Mouse (Mus musculus) thymus, postnatal 14 days (tissue): ENCODE measurements around the gene Adgrf1.
"Not testable (repeated sequence)": the region's sequence is repeated elsewhere in the genome, so short reads cannot be mapped to it uniquely, and the experiment has no call there.

Source experiments
- DNase-seq: peaks from one replicate; pipeline ENCODE4 v3.0.0; 2021

Adgrf1 gene

GRCm38 (mm10) chr17:43267046-43267749, 2.9 kb upstream of the Adgrf1 start:
- peak; percentile 49 for DNase-seq

DNA sequence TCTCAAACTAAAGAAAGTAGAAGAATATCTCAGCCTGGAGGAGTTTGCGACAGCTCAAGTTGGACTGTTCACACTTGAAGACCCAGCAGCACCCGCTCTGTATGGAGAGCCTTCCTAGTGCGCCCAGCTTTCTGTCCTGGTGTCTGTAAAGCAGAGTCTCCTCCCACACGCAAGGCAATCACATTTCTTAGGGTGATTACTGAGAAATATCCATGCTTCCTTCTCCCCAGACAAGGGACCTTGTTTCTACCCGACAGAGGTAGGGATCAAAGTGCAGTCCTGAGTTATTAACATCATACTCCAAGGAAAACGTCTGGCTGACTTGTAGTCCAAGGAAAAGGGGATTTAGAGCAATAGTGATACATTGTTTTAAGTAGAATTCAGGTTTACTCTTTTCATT, 6.1 kb downstream of the Adgrf1 start:
- DNase-seq, result no peak

DNA sequence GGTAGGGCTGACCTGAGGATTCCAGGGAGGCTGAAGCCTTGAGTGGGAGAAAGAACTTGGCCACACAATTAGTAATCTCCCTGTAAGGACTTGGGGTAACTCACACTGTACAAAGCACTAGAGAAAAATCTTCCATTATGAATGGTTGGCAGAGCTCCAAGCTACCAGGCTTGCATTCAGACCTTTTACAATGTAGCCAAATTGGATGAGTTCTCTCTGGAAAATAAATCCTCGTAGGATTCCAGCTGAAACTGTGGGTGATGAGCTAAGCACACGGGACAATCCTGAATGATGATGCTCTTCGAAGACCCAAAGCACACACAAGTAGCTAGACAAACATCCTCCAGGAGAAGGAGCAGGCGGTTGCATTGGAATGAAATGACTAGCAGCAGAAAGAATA, 7.1 kb downstream of the Adgrf1 start:
- no peak for DNase-seq

GRCm38 (mm10) chr17:43279671-43280070, 9.5 kb downstream of the Adgrf1 start:
- no peak for DNase-seq

- no peak for DNase-seq
These were observed 12.2 kb downstream of the Adgrf1 start for GRCm38 (mm10) chr17:43282353-43282752.

GRCm38 (mm10) chr17:43282828-43283227, 12.7 kb downstream of the Adgrf1 start:
- DNase-seq, result no peak

DNA sequence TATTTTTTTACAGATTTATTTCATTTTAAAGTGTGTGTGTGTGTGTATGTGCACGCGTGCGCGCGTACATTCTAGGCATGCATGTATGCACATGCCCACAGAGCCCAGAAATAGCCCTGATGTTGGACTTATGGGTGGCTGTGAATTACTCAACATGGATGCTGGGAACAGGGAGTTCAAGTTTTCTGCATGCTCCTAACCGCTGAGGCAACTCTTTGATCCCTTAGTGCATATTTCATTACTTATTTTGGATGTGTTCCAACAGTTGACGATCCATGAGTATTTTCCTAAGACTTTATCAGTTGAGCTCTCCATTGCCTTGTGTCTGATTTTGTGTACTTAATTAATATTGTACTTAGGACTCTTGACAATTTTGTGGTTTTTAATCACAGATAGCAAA, 29.4 kb downstream of the Adgrf1 start:
- no peak for DNase-seq

DNA sequence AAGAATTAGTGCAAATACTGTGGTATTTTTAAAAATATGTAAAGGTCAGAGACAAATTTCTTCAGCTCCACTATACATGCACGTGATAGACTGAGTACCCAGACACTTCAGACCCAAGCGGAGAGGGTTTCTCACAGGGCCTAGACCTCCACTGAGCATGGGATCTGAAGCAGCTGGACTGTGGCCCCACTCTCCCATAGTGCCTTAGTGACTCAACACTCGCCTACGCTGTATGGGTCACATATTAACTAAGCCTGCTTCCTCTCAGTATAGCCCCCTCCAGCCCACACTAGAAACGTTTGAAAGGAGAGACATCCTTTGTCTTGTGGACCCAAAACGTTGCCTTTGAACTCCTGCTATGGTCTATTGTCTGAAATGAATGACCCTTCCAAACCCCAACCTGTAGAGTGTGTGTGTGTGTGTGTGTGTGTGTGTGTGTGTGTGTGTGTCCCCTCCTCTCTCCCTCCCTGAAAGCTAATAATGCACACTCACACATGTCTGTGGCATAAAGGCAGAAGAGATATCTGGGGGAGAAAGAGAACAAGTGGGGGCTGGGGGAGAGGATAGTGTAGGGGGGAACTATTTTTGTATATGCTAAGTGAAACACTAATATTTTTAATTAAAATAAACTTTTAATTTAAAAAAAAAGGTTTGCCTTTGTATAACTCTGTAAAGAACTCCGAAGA, 56.0 kb downstream of the Adgrf1 start:
- DNase-seq, result no peak

- DNase-seq, result peak; percentile 37
These were observed 56.9 kb downstream of the Adgrf1 start for GRCm38 (mm10) chr17:43326726-43327700.

DNA sequence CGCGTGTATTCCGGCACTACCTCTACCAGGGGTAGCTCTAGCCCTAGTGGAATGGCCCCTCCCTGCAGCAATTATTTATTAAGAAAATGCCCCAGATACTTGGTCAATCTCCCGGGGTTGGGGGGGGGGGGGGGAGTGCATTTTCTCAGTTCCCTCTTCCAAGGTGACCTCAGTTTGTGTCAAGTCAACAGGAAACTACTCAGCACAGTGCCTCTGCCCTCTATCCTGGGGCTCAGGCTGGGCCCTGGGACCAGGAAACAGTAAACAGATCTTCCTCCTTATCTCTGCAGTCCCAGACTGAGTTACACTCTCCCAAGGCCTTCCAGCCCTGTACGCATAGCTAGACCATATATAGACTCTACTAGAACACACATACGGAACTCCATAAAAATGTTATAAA, 57.7 kb downstream of the Adgrf1 start:
- DNase-seq, result no peak

GRCm38 (mm10) chr17:43329216-43329615, 59.1 kb downstream of the Adgrf1 start:
- DNase-seq, result no peak

GRCm38 (mm10) chr17:43329761-43330183, 59.6 kb downstream of the Adgrf1 start:
- DNase-seq, result no peak

DNA sequence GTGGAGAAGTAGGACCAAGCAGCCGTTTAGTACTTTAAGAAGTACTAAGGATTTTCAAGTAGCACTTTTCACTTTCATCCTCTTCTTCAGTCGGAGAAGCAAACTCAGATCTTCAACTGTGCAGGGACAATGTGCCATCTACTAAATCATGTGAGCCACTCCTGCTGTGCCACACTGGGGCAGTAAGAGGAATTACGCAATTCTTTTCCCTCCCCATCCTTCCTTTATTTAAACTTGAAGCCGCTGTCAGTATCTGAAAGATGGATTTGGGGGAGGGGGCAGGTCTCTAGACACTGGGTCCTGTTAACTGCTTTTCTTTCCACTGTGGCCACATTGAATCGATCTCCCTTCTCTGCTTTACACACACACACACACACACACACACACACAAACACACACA, 62.6 kb downstream of the Adgrf1 start:
- DNase-seq, result no peak

- DNase-seq, result no peak
These were observed 63.9 kb downstream of the Adgrf1 start for GRCm38 (mm10) chr17:43334074-43334473.

GRCm38 (mm10) chr17:43337643-43338042, 67.5 kb downstream of the Adgrf1 start:
- no peak for DNase-seq

- DNase-seq, result no peak
These were observed 68.2 kb downstream of the Adgrf1 start for GRCm38 (mm10) chr17:43338279-43338678.

DNA sequence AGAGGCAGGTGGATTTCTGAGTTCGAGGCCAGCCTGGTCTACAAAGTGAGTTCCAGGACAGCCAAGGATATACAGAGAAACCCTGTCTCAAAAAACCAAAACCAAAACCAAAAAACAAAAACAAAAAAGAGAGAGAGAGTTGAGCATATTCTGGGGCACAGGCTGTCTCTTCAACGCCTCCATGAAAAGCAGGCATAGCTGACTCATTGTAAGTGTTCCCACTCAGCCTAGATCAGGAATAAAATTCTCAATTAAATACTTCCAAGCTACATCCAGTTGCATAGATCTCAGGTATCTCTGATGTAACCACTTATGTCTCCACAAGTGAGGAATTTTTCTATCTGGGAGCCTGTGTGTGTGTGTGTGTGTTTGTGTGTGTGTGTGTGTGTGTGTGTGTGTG, 76.4 kb downstream of the Adgrf1 start:
- DNase-seq, result not testable (repeated sequence)

GRCm38 (mm10) chr17:43357902-43358539, 87.9 kb downstream of the Adgrf1 start:
- no peak for DNase-seq

DNA sequence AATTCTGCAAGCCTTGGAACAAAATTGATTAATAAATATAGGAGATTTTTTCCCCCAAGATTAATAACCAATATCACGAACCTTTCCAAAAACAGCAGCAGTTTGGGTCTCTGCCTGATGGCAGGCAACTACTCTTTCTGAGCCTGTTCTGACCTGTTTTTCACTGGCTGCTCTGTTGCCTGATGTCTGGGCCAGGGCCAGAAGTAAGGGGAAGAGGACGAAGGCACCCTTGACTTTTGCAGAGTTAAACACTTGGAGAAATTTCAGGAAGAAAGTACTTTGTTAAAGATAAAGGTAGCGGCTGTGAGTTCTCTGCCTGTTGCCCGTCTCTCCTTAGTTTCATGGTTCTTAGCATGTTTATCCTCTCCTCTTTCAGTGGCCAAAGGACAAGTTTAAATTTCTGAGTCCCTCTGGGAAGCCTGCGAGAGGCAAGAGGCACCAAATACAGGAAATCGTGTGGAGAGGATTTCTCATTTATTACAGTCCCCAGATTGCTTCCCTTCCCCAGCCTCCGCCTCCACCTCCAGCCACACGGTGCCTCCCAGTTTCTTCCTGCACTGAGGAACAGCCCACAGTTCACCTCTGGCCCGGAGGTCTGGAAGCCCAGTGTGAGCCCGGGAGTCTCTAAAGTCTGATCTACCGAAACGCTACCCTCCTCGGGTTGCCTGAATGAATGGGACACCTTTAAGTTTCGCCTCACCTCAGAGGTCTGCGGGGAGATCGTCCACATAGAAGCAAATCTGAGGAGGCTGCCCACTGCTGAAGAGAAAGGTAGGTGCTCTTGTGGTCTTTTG, 89.9 kb downstream of the Adgrf1 start, which contains the start of gene Adgrf5:
TSS of gene Adgrf5 (plus strand) at position 626 of the 794 bp plus-strand sequence.
- DNase-seq, result no peak

- DNase-seq, result no peak
These were observed 90.9 kb downstream of the Adgrf1 start for GRCm38 (mm10) chr17:43361021-43361420.

DNA sequence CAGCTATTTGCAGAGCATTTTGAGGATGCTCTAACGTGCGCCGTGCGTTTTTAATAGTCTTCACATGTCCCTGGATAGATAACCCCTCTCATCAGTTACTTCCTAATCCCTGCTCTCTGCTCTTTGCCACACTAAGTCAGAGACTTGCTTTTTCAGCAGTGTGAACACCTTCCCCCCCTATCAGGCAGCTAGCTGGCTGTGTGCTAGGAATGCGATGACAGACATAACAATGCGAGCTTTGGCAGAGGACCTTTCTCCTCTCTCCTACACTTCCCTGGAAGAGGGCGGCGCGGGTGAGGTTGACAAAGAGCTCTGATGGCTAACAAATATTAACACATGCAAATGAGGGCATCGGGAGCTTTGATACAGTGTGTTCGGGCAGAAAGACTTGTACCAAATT, 92.2 kb downstream of the Adgrf1 start:
- no peak for DNase-seq

DNA sequence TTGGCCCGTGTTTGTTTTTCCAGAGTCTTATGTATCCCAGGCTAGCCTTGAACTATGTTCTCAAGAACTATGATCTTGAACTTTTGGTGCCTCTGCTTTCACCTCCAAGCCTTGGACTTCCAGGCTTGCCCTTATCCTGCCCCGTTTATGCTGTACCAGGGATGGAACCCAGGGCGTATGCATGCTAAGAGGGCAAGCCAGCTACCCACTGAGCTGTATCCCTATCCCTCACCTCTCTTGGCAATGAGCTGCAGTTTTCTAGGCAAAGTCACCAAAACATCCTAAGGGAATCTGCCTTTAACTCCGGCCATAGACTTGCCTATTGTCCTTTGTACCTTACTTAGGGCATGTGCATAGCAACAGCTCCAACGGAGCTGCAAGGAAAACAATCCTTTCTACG, 92.8 kb downstream of the Adgrf1 start:
- DNase-seq, result no peak
